Mouse (Mus musculus): Measurements from ENCODE around the gene Acer3.
A peak's percentile ranks its signal among the peaks of the same experiment; 100 is the strongest.

Gene Acer3

GRCm38 (mm10) chr7:98178560-98179231 is 142.3 kb downstream of the Acer3 start:
- DNase-seq (ENCODE audit: low read depth) = no peak

- DNase-seq (ENCODE audit: low read depth) = peak; percentile 95
Measured at GRCm38 (mm10) chr7:98177929-98178559, 143.0 kb downstream of the Acer3 start, which contains the start of gene Capn5. Capn5 (minus strand) TSS chr7:98178274.

- DNase-seq (ENCODE audit: low read depth) = no peak
Measured at GRCm38 (mm10) chr7:98177566-98177928, 143.5 kb downstream of the Acer3 start.

- DNase-seq (ENCODE audit: low read depth) = peak; percentile 29
Measured at GRCm38 (mm10) chr7:98177071-98177485, 143.9 kb downstream of the Acer3 start.

GRCm38 (mm10) chr7:98176322-98177070 is 144.5 kb downstream of the Acer3 start:
- DNase-seq (ENCODE audit: low read depth) = peak; percentile 41

GRCm38 (mm10) chr7:98174883-98175755 is 145.9 kb downstream of the Acer3 start:
- no peak for DNase-seq (ENCODE audit: low read depth)

GRCm38 (mm10) chr7:98173408-98173807 is 147.6 kb downstream of the Acer3 start:
- no peak for DNase-seq (ENCODE audit: low read depth)

GRCm38 (mm10) chr7:98172661-98173060 is 148.3 kb downstream of the Acer3 start:
- DNase-seq (ENCODE audit: low read depth) = no peak

- DNase-seq (ENCODE audit: low read depth) = peak; percentile 29
Measured at GRCm38 (mm10) chr7:98171141-98172073, 149.6 kb downstream of the Acer3 start.

- peak; percentile 68 for DNase-seq (ENCODE audit: low read depth)
Measured at GRCm38 (mm10) chr7:98164999-98165528, 155.9 kb downstream of the Acer3 start.

- no peak for DNase-seq (ENCODE audit: low read depth)
Measured at GRCm38 (mm10) chr7:98164382-98164998, 156.5 kb downstream of the Acer3 start.

GRCm38 (mm10) chr7:98163700-98164099 is 157.3 kb downstream of the Acer3 start:
- DNase-seq (ENCODE audit: low read depth) = no peak

- DNase-seq (ENCODE audit: low read depth) = no peak
Measured at GRCm38 (mm10) chr7:98162239-98162638, 158.8 kb downstream of the Acer3 start.

GRCm38 (mm10) chr7:98160041-98160740 is 160.8 kb downstream of the Acer3 start:
- no peak for DNase-seq (ENCODE audit: low read depth)

GRCm38 (mm10) chr7:98158481-98158880 is 162.5 kb downstream of the Acer3 start:
- DNase-seq (ENCODE audit: low read depth) = no peak

GRCm38 (mm10) chr7:98157636-98158332 is 163.2 kb downstream of the Acer3 start:
- DNase-seq (ENCODE audit: low read depth) = no peak

All from induced T-regulatory cell, adult 2 months (primary cell).